Mouse (Mus musculus) lung, postnatal 0 days (tissue): Measurements from ENCODE around the gene Xdh.

Source experiments
- CTCF ChIP-seq: IDR thresholded peaks from 2 replicates; pipeline ENCODE4 v1.5.1; 2016; ENCODE audit warnings: antibody characterized with exemption, mild to moderate bottlenecking
- EP300 ChIP-seq: IDR thresholded peaks from 2 replicates; pipeline ENCODE4 v1.6.1; 2016; ENCODE audit warnings: antibody characterized with exemption, mild to moderate bottlenecking, control low read depth

GRCm38 (mm10) chr17:73946856-73947255 is 3.1 kb downstream of the Xdh start:
- TF ChIP-seq CTCF, result no peak
- no peak for TF ChIP-seq EP300
